Mouse (Mus musculus) ES-E14 (cell line): ENCODE measurements at regions not wholly inside any gene's neighbourhood (a gene's known extent, or its start where the extent isn't known, plus 50 kb on each side); places are given as distances from the start of the nearest gene placed in this dataset.

Experiments
- DNase-seq: peaks from one replicate; pipeline ENCODE4 v3.0.0-alpha.2; 2013; ENCODE audit warnings: low read depth, low spot score
- H3K27ac ChIP-seq: 2 replicates; pipeline ENCODE4 v1.5.1; 2012; ENCODE audit warnings: low read depth, mild to moderate bottlenecking, low read length, moderate library complexity, mixed read lengths; ENCODE audit not compliant: poor library complexity, insufficient read depth, severe bottlenecking
- H3K36me3 ChIP-seq: 2 replicates; pipeline ENCODE4 v1.6.1; 2012; ENCODE audit warnings: mild to moderate bottlenecking, low read length, moderate library complexity, mixed read lengths; ENCODE audit not compliant: control insufficient read depth, poor library complexity, insufficient read depth, severe bottlenecking
- H3K4me1 ChIP-seq, 2 experiments: fragments of 150-350 bp in 1 of 2; sonication (generic) in 1 of 2; 2 replicates each; pipeline ENCODE4 v1.6.1; 2012; ENCODE audit warnings: low read length in 2 of 2, mild to moderate bottlenecking in 1 of 2, mixed read lengths in 1 of 2; ENCODE audit not compliant: control insufficient read depth in 2 of 2, insufficient read depth in 2 of 2, poor library complexity in 1 of 2
- H3K4me3 ChIP-seq, 2 experiments: fragments of 150-350 bp in 1 of 2; sonication (generic) in 1 of 2; 2 replicates each; pipeline ENCODE4 v1.5.1; 2012; ENCODE audit warnings: low read length in 2 of 2, low read depth in 1 of 2, mild to moderate bottlenecking in 1 of 2, mixed read lengths in 1 of 2; ENCODE audit not compliant: insufficient read depth in 1 of 2, poor library complexity in 1 of 2, severe bottlenecking in 1 of 2
- H3K9ac ChIP-seq: 2 replicates; pipeline ENCODE4 v1.6.1; 2012; ENCODE audit warnings: low read depth, mild to moderate bottlenecking, low read length, mixed read lengths; ENCODE audit not compliant: poor library complexity, insufficient read depth, severe bottlenecking
- H3K9me3 ChIP-seq: fragments of 150-350 bp; sonication (generic); 2 replicates; pipeline ENCODE4 v1.6.1; 2012; ENCODE audit warnings: low read depth, mild to moderate bottlenecking, low read length; ENCODE audit not compliant: control insufficient read depth, insufficient read depth
- CHD2 ChIP-seq: IDR thresholded peaks from 2 replicates; pipeline ENCODE4 v1.6.1; 2014; ENCODE audit warnings: mild to moderate bottlenecking, low read depth, low read length, inconsistent platforms
- HCFC1 ChIP-seq: IDR thresholded peaks from 2 replicates; pipeline ENCODE4 v1.6.1; 2012; ENCODE audit warnings: low read length, inconsistent platforms, borderline replicate concordance; ENCODE audit not compliant: insufficient read depth
- MAFK ChIP-seq: IDR thresholded peaks from 2 replicates; pipeline ENCODE4 v1.6.1; 2014; ENCODE audit warnings: mild to moderate bottlenecking, low read depth, low read length, inconsistent platforms; ENCODE audit not compliant: insufficient read depth
- ZC3H11A ChIP-seq: IDR thresholded peaks from 2 replicates; pipeline ENCODE4 v1.6.1; 2012; ENCODE audit warnings: low read depth, mild to moderate bottlenecking, inconsistent platforms, low read length, borderline replicate concordance
- ZNF384 ChIP-seq: IDR thresholded peaks from 2 replicates; pipeline ENCODE4 v1.6.1; 2012; ENCODE audit warnings: low read depth, low read length, inconsistent platforms
- in situ Hi-C, 2 experiments: fragments of 600-800 bp; cut with MboI; formaldehyde crosslinking; loops; one replicate each; pipeline ENCODE4 v1.15.1; 2025; ENCODE audit warnings: low sequenced_read_pairs in 2 of 2, inconsistent platforms in 1 of 2; ENCODE audit not compliant: unreplicated experiment in 2 of 2

DNA sequence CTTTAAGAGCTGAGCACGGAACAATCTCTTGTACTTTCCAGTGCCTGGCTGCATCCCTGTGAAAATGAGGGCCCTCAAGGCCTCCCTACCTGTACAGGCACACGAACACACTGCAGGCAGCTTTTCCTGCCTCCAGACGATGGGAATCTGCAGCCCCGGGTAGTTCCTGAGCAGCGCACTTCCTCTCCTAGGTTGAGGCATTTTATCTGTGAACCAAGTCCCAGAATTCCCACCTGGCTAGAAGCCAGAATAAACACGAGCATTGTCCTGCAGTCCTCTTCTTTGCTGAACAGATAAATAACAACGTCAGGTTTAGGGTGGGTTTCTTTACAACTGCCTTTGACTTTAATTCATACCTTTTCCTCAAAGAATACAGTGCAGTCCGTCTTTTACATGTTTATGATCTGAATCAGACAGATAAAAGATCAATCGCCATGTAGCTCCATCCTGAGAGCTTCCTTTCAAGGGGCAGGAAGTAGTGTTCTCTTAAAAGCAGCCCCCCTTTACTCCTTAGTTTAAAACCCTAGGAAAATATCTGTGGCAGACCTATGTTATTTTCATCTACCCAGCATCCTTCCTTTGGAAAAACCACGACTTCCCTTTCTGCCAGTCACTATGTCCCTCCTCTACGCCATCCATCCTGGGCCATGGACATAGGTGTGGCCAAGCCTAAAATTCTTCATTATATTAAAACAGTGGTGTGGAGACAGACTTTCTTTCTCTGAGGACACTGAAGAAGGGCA lies 75.3 kb upstream of the Bmp2k start:
- DNase-seq, result no peak
- Histone ChIP-seq H3K4me1 (no peaks in the 10 kb centered on the region), H3K27ac (no peak overlapping the region), H3K9me3 (no peaks in the 10 kb centered on the region), H3K9ac (no peak overlapping the region), H3K4me3 (no peak overlapping the region), H3K36me3 (no peaks in the 10 kb centered on the region)
- in situ Hi-C loops, result no loop called here
- no peak for TF ChIP-seq CHD2
- no peak for TF ChIP-seq ZC3H11A

DNA sequence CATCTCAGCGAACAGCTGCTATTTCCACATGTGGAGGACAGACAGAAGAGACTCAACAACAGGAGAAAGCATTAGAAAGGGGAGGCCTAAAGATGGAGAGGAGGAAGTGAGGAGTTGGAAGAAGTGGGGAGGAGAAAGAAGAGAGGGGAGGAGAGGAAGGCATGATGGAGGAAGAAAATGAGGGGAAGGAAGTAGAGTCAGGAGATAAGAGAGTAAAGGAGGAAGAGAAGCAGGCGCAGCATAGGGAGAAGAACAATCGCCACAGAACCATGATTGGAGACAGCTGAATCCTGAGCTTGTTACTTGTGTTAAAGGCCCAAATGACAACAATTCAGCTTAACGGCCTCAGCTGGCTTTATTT lies 74.8 kb upstream of the Bmp2k start:
- H3K9me3 ChIP-seq, result no peaks in the 10 kb centered on the region
- H3K36me3 ChIP-seq, result no peaks in the 10 kb centered on the region
- TF ChIP-seq MAFK (no peak), CHD2 (no peak), ZC3H11A (no peak), ZNF384 (no peak), HCFC1 (no peak)
- no peak for DNase-seq
- in situ Hi-C loops, result no loop called here
- H3K4me1 ChIP-seq, result no peaks in the 10 kb centered on the region
- no peak overlapping the region for H3K4me3 ChIP-seq
- no peak overlapping the region for H3K9ac ChIP-seq
- H3K27ac ChIP-seq, result no peak overlapping the region

DNA sequence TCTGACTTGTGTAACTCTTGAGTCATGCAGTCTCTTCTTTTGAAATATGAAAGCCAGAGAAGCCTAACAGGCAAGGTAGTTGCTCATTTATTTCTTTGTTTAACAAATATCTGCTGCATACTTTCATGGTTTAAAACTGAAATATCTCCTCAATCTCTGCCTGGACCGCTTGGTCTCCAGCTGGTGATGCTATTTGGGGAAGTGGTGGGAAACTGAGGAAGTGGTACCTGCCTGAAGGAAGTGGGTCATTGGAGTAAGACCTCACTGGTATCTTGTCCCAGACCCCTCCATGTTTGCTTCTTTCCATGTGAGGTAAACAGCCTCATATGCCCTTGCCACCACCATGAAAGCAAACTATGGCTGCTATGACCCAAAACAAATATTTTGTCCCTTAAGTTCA lies 74.0 kb upstream of the Bmp2k start:
- DNase-seq, result no peak
- in situ Hi-C loops, result no loop called here
- no peak overlapping the region for H3K27ac ChIP-seq
- no peaks in the 10 kb centered on the region for H3K9me3 ChIP-seq
- H3K4me3 ChIP-seq, result no peak overlapping the region
- no peak overlapping the region for H3K9ac ChIP-seq
- TF ChIP-seq HCFC1 (no peak), MAFK (no peak)
- no peaks in the 10 kb centered on the region for H3K4me1 ChIP-seq
- H3K36me3 ChIP-seq, result no peaks in the 10 kb centered on the region

- Histone ChIP-seq H3K9me3 (no peaks in the 10 kb centered on the region), H3K36me3 (no peaks in the 10 kb centered on the region), H3K27ac (no peak overlapping the region), H3K4me1 (no peaks in the 10 kb centered on the region), H3K4me3 (no peak overlapping the region), H3K9ac (no peak overlapping the region)
- in situ Hi-C loops, result no loop called here
- no peak for DNase-seq
- no peak for TF ChIP-seq CHD2
- TF ChIP-seq ZC3H11A, result no peak
- TF ChIP-seq HCFC1, result no peak
- TF ChIP-seq ZNF384, result no peak
- no peak for TF ChIP-seq MAFK
Measured at GRCm38 (mm10) chr5:96924736-96925429, 72.6 kb upstream of the Bmp2k start.

DNA sequence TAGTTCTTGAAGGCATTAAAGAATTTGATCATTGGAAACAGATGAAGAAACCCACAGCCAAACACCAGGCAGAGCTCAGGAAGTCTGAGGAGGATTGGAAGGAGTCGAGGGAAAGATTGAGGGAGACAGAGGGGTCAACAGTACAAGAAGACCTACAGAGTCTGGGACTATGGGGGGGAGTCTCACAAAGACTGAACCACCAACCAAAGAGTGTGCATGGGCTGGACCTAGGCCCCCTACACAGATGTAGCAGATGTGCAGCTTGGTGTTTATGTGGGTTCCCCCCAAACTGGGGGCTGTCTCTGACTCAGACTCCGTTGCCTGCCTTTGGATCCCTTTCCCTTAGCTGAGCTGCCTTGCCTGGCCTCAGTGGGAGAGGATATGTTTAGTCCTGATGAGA lies 71.5 kb upstream of the Bmp2k start:
- in situ Hi-C loops, result no loop called here
- H3K4me1 ChIP-seq, result no peaks in the 10 kb centered on the region
- no peak for DNase-seq
- H3K4me3 ChIP-seq, result no peak overlapping the region
- no peaks in the 10 kb centered on the region for H3K36me3 ChIP-seq
- H3K9ac ChIP-seq, result no peak overlapping the region
- TF ChIP-seq MAFK (no peak), ZC3H11A (no peak), ZNF384 (no peak), CHD2 (no peak), HCFC1 (no peak)
- no peaks in the 10 kb centered on the region for H3K9me3 ChIP-seq
- no peak overlapping the region for H3K27ac ChIP-seq
